Mouse (Mus musculus): ENCODE results near the gene Lgals12.

GRCm38 (mm10) chr19:7566826-7567225 is 40.2 kb downstream of the Lgals12 start:
- TF ChIP-seq POLR2A (IDR thresholded peaks at IDR 0.05; ENCODE audit: borderline replicate concordance, low read depth, low read length) (no peak), CTCF (IDR thresholded peaks at IDR 0.05; ENCODE audit: low read depth, low read length) (no peak)

Data from bone marrow macrophage, adult 2 months (primary cell).